Mouse (Mus musculus): ENCODE data around the gene Zfp526. TPM values are rescaled to one million over a fixed set of nuclear protein-coding genes. Genes with fewer than 3 reads are reported as not detected.

Zfp526 gene
- polyA plus RNA-seq, 1 experiment, result 1.5 TPM

GRCm38 (mm10) chr7:25274996-25275395 is 53.8 kb downstream of the Zfp526 start:
- Histone ChIP-seq H3K4me3 (replicated peaks) (peak overlapping the region; percentile 54), H3K27me3 (ENCODE audit: control insufficient read depth) (no peaks in the 10 kb centered on the region), H3K9me3 (ENCODE audit: control insufficient read depth, low read length) (no peaks in the 10 kb centered on the region), H3K4me1 (ENCODE audit: control insufficient read depth) (peaks cover 100% of the 10 kb centered on the region), H3K36me3 (ENCODE audit: control insufficient read depth) (peaks cover 72% of the 10 kb centered on the region)
- TF ChIP-seq GATA1 (IDR thresholded peaks at IDR 0.05; ENCODE audit: low read length) (no peak), TAL1 (IDR thresholded peaks at IDR 0.05; ENCODE audit: low read length) (no peak)

DNA sequence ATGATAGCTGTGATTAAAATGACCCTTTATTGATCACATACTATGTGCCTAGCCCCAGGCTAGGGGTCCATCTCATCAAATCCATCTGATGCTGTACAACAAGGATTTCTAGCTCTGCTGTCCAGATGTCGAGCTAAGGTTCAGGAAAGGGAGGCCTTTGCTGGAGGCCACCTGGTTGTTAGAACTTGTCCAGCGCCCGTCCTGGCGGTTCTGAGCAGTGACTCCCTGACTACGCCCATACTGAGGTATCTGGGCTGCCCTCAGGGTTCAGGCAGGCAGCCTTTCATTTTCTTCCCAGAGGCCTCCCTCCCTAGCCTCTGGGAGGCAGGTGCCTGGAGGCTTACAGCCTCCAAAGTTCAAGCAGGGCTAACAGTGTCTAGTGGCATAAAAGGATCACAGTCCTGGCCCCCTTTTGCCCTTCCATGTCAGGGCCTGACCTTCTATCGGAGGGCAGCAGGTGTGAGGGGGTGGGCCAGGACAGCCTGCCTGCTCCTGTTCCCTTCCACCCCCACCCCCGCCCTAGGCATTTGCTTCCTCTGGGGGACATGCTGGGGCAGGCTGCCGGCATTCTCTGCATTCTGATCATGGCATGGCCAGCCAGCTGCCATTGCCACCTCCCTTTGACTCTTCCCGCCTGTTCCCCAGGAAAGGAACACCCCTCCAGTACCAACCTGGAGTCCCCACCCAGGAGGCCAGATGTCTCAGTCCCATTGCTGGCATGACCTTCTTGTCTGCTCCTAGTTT is 54.5 kb downstream of the Zfp526 start:
- TF ChIP-seq GATA1 (IDR thresholded peaks at IDR 0.05; ENCODE audit: low read length) (no peak), TAL1 (IDR thresholded peaks at IDR 0.05; ENCODE audit: low read length) (no peak)
- Histone ChIP-seq H3K9me3 (ENCODE audit: control insufficient read depth, low read length) (no peaks in the 10 kb centered on the region), H3K27me3 (ENCODE audit: control insufficient read depth) (no peaks in the 10 kb centered on the region), H3K4me1 (ENCODE audit: control insufficient read depth) (peaks cover 100% of the 10 kb centered on the region), H3K36me3 (ENCODE audit: control insufficient read depth) (peaks cover 69% of the 10 kb centered on the region), H3K4me3 (replicated peaks) (peak overlapping the region; percentile 4)

Other genes with a start within 250 kb of the Zfp526 start
- 10.4 and 12.9 TPM in 2 replicates for gene Rabac1, start 248.7 kb upstream of the Zfp526 start, polyA plus RNA-seq (2012)
- gene Atp1a3, start 215.5 kb upstream of the Zfp526 start, polyA plus RNA-seq (2012), result 0.10 and 0.11 TPM in 2 replicates
- gene Grik5, start 149.1 kb upstream of the Zfp526 start, polyA plus RNA-seq (2012), result 0.82 and 0.91 TPM in 2 replicates
- gene Zfp574, start 148.9 kb upstream of the Zfp526 start, polyA plus RNA-seq (2012), result 3.0 and 3.4 TPM in 2 replicates
- 0.29 and 0.33 TPM in 2 replicates for gene Pou2f2, start 41.7 kb upstream of the Zfp526 start, polyA plus RNA-seq (2012)
- gene Dedd2, start 810 bp upstream of the Zfp526 start, polyA plus RNA-seq (2012), result 50.4 and 51.9 TPM in 2 replicates
- gene Gsk3a, start 16.4 kb downstream of the Zfp526 start, polyA plus RNA-seq (2012), result 30.9 and 31.8 TPM in 2 replicates
- gene Erf, start 29.3 kb downstream of the Zfp526 start, polyA plus RNA-seq (2012), result 3.2 and 3.6 TPM in 2 replicates
- 47.3 and 55.9 TPM in 2 replicates for gene Cic, start 46.3 kb downstream of the Zfp526 start, polyA plus RNA-seq (2012)
- 1.2 TPM in 2 replicates for gene Pafah1b3, start 76.6 kb downstream of the Zfp526 start, polyA plus RNA-seq (2012)
- gene Prr19, start 80.0 kb downstream of the Zfp526 start, polyA plus RNA-seq (2012), result not detected in 2 replicates
- gene Tmem145, start 84.7 kb downstream of the Zfp526 start, polyA plus RNA-seq (2012), result not detected in 2 replicates
- gene Megf8, start 95.7 kb downstream of the Zfp526 start, polyA plus RNA-seq (2012), result 0.03 and 0.16 TPM in 2 replicates
- gene Cnfn, start 148.3 kb downstream of the Zfp526 start, polyA plus RNA-seq (2012), result not detected in 2 replicates
- 0.22 and 0.32 TPM in 2 replicates for gene Lipe, start 177.3 kb downstream of the Zfp526 start, polyA plus RNA-seq (2012)
- gene Cxcl17, start 191.5 kb downstream of the Zfp526 start, polyA plus RNA-seq (2012), result not detected in 2 replicates

Measured in erythroblast, embryonic 14.5 days (primary cell).